Mouse (Mus musculus): ENCODE results near the gene Cbx5. TPM values are rescaled to one million over a fixed set of nuclear protein-coding genes. Genes with fewer than 3 reads are reported as not detected.

Gene Cbx5
- polyA plus RNA-seq, 1 experiment from 2014 or later: 166 TPM

DNA sequence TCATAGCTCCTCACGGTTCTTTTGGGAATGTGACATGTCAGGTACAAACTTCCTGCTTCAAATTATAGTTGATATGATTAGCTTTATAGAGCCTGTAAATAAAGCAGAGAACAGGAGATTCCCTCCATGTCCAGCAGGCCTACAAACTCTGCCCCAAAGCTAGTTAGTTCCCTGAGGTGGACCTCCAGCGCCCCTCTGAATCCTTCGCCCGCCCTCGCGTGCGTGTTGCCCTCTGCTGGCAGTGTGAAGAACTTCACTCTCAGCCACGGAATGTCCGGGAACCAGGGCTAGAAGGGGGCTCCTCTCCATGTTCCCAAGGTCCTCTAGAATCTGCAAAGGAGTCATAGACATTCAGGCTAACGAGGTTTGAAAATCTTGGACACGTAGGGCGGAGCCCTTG lies 61.5 kb downstream of the Cbx5 start:
- no peak for ATAC-seq (ENCODE audit: low FRiP score, low read depth)
- Histone ChIP-seq H3K9me3 (no peaks in the 10 kb centered on the region), H3K9ac (no peak overlapping the region), H3K4me1 (peaks cover 19% of the 10 kb centered on the region), H3K27ac (no peak overlapping the region), H3K27me3 (peaks cover 85% of the 10 kb centered on the region), H3K4me3 (no peak overlapping the region), H3K4me2 (replicated peaks) (peak overlapping the region; percentile 34; the same call in 1 of the 2 replicates), H3K36me3 (no peaks in the 10 kb centered on the region)
- 7% methylated on average over 12 of the region's 12 CpGs for WGBS

DNA sequence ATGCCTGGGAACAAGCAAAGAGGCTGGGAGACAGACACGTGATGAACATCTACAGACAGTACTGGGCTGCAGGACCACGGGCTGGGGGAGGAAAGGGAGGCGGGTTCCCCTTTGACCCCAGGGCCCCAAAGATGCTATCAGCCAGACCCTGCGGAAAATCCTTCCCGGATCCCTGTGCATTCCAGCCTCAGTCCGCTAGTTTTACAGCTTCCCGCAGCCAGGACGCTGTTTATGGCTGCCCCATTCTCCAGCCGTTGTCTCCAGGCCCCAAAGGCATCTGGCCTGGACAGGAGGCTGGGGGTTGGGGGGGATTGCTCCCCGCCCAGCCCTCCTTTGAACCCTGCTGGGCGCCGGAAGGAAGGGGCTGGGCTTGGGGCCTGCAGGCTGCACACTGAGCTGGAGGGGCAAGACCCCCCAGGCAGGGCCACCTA lies 62.0 kb downstream of the Cbx5 start:
- no peak for ATAC-seq (ENCODE audit: low FRiP score, low read depth)
- H3K4me1 ChIP-seq: peaks cover 14% of the 10 kb centered on the region
- no peaks in the 10 kb centered on the region for H3K9me3 ChIP-seq
- H3K27ac ChIP-seq: no peak overlapping the region
- 3% methylated on average over 12 of the region's 12 CpGs for WGBS
- peaks cover 86% of the 10 kb centered on the region for H3K27me3 ChIP-seq
- no peak overlapping the region for H3K4me3 ChIP-seq
- peak overlapping the region; percentile 54 for H3K9ac ChIP-seq
- no peaks in the 10 kb centered on the region for H3K36me3 ChIP-seq
- H3K4me2 ChIP-seq (replicated peaks): peak overlapping the region; percentile 34; the same call in 1 of the 2 replicates

DNA sequence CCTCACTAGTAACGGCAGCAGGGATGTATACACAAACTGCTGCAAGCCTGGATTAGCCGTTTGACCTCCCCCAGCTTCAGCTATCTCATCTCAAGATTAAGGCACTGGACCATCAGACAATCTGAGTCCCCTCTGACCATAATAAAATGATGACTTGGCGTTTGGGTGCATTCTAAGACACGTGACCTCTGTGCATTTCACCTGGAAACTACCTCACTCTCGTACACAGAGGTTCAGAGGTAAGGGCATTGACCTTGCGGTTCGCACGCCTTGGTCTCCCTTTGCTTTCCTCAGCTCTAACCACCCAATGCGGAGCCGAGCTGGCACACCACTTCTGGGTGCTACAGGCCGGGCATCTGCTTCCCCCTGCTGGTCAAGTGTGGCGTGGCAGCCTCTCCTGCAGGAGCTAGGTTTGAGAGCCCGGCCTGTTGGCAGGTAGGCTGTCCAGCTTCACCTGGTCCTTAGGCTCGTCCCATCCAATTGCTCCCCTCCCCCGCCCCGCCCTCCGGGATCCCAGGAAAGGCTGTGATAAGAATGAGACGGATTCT lies 62.7 kb downstream of the Cbx5 start:
- H3K36me3 ChIP-seq: no peaks in the 10 kb centered on the region
- no peak overlapping the region for H3K27ac ChIP-seq
- H3K9ac ChIP-seq: no peak overlapping the region
- peaks cover 91% of the 10 kb centered on the region for H3K27me3 ChIP-seq
- ATAC-seq (ENCODE audit: low FRiP score, low read depth): peak; percentile 51
- 1% methylated on average over 18 of the region's 18 CpGs for WGBS
- H3K4me3 ChIP-seq: no peak overlapping the region
- H3K4me1 ChIP-seq: peaks cover 17% of the 10 kb centered on the region
- no peaks in the 10 kb centered on the region for H3K9me3 ChIP-seq
- H3K4me2 ChIP-seq (replicated peaks): peak overlapping the region; percentile 34; the same call in 1 of the 2 replicates

DNA sequence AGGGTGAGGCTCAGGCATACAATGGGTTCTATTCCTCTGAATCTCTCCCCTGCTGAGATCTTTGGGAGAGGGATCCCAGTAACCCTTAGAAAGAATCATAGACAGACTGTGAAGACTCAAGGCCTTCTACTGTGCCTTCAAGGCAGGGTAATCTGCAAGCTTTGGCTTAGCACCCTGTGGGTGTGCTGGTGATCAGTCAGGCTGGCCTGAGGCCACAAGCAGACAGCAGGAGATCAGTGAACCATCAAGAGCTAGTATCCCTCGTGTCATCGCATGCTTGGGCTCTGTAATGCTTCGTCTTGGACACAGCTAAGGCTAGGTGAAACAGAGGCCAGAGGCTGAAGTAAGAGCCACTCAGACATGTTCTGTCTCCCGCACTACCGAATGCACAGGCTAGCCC lies 66.4 kb downstream of the Cbx5 start:
- Histone ChIP-seq H3K9ac (no peak overlapping the region), H3K27me3 (peaks cover 94% of the 10 kb centered on the region), H3K4me3 (no peak overlapping the region), H3K9me3 (no peaks in the 10 kb centered on the region), H3K4me2 (replicated peaks) (no peak overlapping the region), H3K27ac (no peak overlapping the region), H3K4me1 (peaks cover 37% of the 10 kb centered on the region), H3K36me3 (no peaks in the 10 kb centered on the region)
- no peak for ATAC-seq (ENCODE audit: low FRiP score, low read depth)
- 81% methylated on average over 5 of the region's 5 CpGs for WGBS

- WGBS: 5% methylated on average over 10 of the region's 10 CpGs
- Histone ChIP-seq H3K36me3 (no peaks in the 10 kb centered on the region), H3K27me3 (peaks cover 94% of the 10 kb centered on the region), H3K9ac (no peak overlapping the region), H3K9me3 (no peaks in the 10 kb centered on the region), H3K4me1 (peaks cover 31% of the 10 kb centered on the region), H3K4me3 (no peak overlapping the region), H3K27ac (no peak overlapping the region), H3K4me2 (replicated peaks) (no peak overlapping the region)
- ATAC-seq (ENCODE audit: low FRiP score, low read depth): 0 out of 2 replicates have a peak, but pooled peaks have one; percentile 33
Measured at GRCm38 (mm10) chr15:103172537-103172936, 67.1 kb downstream of the Cbx5 start.

- no peak overlapping the region for H3K9ac ChIP-seq
- peaks cover 100% of the 10 kb centered on the region for H3K27me3 ChIP-seq
- no peaks in the 10 kb centered on the region for H3K36me3 ChIP-seq
- no peak overlapping the region for H3K4me2 ChIP-seq (replicated peaks)
- H3K4me1 ChIP-seq: peaks cover 22% of the 10 kb centered on the region
- no peak overlapping the region for H3K4me3 ChIP-seq
- no peak overlapping the region for H3K27ac ChIP-seq
- WGBS: 15% methylated on average over 8 of the region's 8 CpGs
- H3K9me3 ChIP-seq: no peaks in the 10 kb centered on the region
- no peak for ATAC-seq (ENCODE audit: low FRiP score, low read depth)
Measured at GRCm38 (mm10) chr15:103171276-103171675, 68.3 kb downstream of the Cbx5 start.

DNA sequence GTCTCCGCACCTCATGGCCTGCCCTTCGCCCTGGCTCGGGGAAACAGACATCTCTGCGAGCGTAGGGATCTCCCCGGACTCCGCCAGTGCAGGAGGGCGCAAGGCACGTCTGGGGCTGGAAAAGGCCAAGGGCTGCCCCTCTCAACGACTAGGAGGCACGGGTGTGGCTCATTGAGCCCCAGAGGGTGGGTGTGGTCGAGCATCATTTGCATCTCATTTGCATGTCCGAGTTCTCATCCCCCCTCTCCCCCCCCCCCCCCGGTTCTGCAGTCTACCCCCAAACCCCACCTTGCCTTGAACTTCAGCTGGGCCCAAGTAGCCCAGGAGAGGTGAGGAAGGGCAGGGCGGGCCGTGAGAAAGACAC lies 69.3 kb downstream of the Cbx5 start:
- 8% methylated on average over 16 of the region's 16 CpGs for WGBS
- H3K4me2 ChIP-seq (replicated peaks): peak overlapping the region; percentile 80
- H3K4me1 ChIP-seq: peaks cover 23% of the 10 kb centered on the region
- no peaks in the 10 kb centered on the region for H3K9me3 ChIP-seq
- no peak overlapping the region for H3K27ac ChIP-seq
- ATAC-seq (ENCODE audit: low FRiP score, low read depth): no peak; the same call in none of the 2 replicates
- H3K9ac ChIP-seq: no peak overlapping the region
- H3K36me3 ChIP-seq: no peaks in the 10 kb centered on the region
- peaks cover 98% of the 10 kb centered on the region for H3K27me3 ChIP-seq
- H3K4me3 ChIP-seq: peak overlapping the region; percentile 47

- no peaks in the 10 kb centered on the region for H3K9me3 ChIP-seq
- peaks cover 93% of the 10 kb centered on the region for H3K27me3 ChIP-seq
- H3K27ac ChIP-seq: no peak overlapping the region
- 5% methylated on average over 26 of the region's 26 CpGs for WGBS
- peak; percentile 41 for ATAC-seq (ENCODE audit: low FRiP score, low read depth)
- peak overlapping the region; percentile 62; the same call in 1 of the 2 replicates for H3K9ac ChIP-seq
- peak overlapping the region; percentile 47 for H3K4me3 ChIP-seq
- peaks cover 27% of the 10 kb centered on the region for H3K4me1 ChIP-seq
- peak overlapping the region; percentile 80 for H3K4me2 ChIP-seq (replicated peaks)
- no peaks in the 10 kb centered on the region for H3K36me3 ChIP-seq
Measured at GRCm38 (mm10) chr15:103169612-103170315, 69.9 kb downstream of the Cbx5 start.

GRCm38 (mm10) chr15:103168801-103169611 lies 70.6 kb downstream of the Cbx5 start:
- WGBS: 1% methylated on average over 63 of the region's 63 CpGs
- H3K9ac ChIP-seq: peak overlapping the region; percentile 62
- H3K4me3 ChIP-seq: peak overlapping the region; percentile 47
- H3K36me3 ChIP-seq: no peaks in the 10 kb centered on the region
- peaks cover 92% of the 10 kb centered on the region for H3K27me3 ChIP-seq
- H3K4me1 ChIP-seq: peaks cover 27% of the 10 kb centered on the region
- H3K27ac ChIP-seq: no peak overlapping the region
- peak overlapping the region; percentile 80 for H3K4me2 ChIP-seq (replicated peaks)
- no peak for ATAC-seq (ENCODE audit: low FRiP score, low read depth)
- no peaks in the 10 kb centered on the region for H3K9me3 ChIP-seq

DNA sequence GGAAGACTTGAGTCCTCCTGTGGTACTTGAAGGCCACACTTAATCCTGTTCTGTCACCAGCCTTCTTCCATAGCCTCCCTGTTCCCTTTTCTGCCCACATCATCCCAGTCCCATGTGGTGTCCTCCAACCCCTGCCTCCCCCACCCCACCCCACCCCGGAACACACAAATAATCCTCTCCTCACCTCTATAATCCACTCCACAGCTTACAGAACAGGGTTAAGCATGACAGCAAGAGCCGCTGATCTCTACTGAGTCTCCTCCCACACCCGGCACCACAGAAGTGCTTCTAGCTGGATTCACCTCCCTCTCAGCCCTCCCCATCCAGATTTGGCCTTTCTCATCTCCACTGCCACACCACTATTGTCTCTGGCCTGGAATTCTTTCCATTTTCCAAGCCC lies 71.8 kb downstream of the Cbx5 start:
- H3K27me3 ChIP-seq: peaks cover 83% of the 10 kb centered on the region
- no peak overlapping the region for H3K4me2 ChIP-seq (replicated peaks)
- H3K4me1 ChIP-seq: peaks cover 31% of the 10 kb centered on the region
- H3K9me3 ChIP-seq: no peaks in the 10 kb centered on the region
- no peak overlapping the region for H3K9ac ChIP-seq
- no peak for ATAC-seq (ENCODE audit: low FRiP score, low read depth)
- no peak overlapping the region for H3K27ac ChIP-seq
- 20% methylated on average over 3 of the region's 3 CpGs for WGBS
- no peak overlapping the region for H3K4me3 ChIP-seq
- H3K36me3 ChIP-seq: no peaks in the 10 kb centered on the region

GRCm38 (mm10) chr15:103167042-103167615 lies 72.5 kb downstream of the Cbx5 start, which contains the start of gene Smug1:
Gene Smug1 (minus strand): TSS chr15:103167092.
- no peaks in the 10 kb centered on the region for H3K36me3 ChIP-seq
- peaks cover 33% of the 10 kb centered on the region for H3K4me1 ChIP-seq
- no peak for ATAC-seq (ENCODE audit: low FRiP score, low read depth)
- H3K9ac ChIP-seq: no peak within 1 kb of the TSS
- no peak within 1 kb of the TSS for H3K27ac ChIP-seq
- peaks cover 76% of the 10 kb centered on the region for H3K27me3 ChIP-seq
- 37% methylated on average over 6 of the region's 6 CpGs for WGBS
- no peaks in the 10 kb centered on the region for H3K9me3 ChIP-seq
- no peak within 1 kb of the TSS for H3K4me3 ChIP-seq
- H3K4me2 ChIP-seq (replicated peaks): no peak within 1 kb of the TSS

DNA sequence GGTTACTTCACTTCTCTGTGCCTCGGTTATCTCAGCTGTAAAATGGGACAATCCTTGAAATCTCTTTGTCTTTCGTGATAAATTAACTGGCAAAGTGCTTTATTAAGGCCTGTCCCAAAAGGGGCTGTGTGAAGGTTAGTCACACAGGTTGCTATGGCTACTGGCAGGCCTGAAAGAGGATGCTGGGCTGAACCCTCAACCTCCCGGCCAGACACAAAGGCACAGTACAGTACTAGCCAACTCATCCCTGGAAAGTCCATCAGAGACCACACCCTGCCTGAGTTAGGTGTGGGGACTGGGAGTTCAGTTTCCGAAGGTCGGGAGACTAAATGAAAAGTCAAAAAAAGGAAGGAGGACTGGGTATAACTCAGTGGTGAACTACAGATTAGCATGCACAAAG lies 73.7 kb downstream of the Cbx5 start:
- Histone ChIP-seq H3K27ac (no peak overlapping the region), H3K36me3 (no peaks in the 10 kb centered on the region), H3K9ac (no peak overlapping the region), H3K27me3 (peaks cover 64% of the 10 kb centered on the region), H3K4me2 (replicated peaks) (no peak overlapping the region), H3K4me1 (peaks cover 33% of the 10 kb centered on the region), H3K4me3 (no peak overlapping the region), H3K9me3 (no peaks in the 10 kb centered on the region)
- ATAC-seq (ENCODE audit: low FRiP score, low read depth): no peak
- 36% methylated on average over 5 of the region's 5 CpGs for WGBS
